Mouse (Mus musculus) lung, adult 18-20 months (tissue): ENCODE measurements around the gene Slc38a10.

ENCODE experiments used
- DNase-seq, 2 experiments: peaks; one replicate each; pipeline ENCODE4 v3.0.0; 2022; ENCODE audit warnings: mixed read lengths in 2 of 2

The Slc38a10 gene

DNA sequence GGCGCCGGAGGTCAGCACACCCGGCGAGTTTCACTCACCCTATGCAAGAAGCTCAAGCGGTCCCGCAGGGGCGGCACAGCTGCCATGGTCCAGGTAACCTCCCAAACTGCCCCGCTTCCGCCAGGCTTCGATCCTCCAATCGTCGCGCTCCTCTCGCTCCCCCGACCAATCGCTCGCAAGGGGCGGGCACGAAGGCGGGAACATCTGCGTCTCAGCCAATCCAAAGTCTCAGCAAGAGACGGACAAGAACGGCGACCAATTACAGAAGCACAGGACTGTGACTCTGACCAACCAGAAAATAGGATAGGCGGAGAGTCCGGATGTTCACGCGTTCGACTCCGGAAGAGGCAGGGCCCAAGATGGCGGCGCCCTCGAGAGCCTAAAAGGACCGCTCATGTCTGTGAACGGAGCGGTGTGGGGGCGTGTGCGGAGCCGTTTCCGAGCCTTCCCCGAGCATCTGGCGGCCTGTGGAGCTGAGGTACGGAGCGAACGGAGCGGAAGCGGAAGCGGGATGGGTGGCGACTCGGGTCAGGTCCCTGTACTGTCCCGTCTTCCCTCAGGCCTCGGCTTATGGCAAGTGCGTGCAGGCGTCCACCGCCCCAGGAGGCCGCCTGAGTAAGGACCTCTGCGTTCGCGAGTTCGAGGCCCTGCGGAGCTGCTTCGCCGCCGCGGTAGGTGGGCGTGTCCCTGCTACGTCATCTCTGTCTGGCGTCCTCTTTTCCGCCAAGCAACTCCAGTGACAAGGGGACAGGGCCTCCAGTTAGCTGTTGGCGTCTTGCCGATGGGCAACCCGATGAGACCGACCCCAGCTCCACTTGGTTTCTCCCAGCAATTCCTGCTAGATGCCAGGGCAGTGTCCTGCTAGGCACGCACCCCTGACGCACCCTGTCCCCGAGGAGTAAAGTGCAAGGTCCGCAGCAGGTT is 52.3 kb downstream of the Slc38a10 start, which contains the start of the genes Tepsin and Ndufaf8:
Tepsin (minus strand) TSS at position 144 of the 924 bp plus-strand sequence.
Ndufaf8 (plus strand) TSS at position 341 of the 924 bp plus-strand sequence.
- DNase-seq = peak; percentile 98 to 99

DNA sequence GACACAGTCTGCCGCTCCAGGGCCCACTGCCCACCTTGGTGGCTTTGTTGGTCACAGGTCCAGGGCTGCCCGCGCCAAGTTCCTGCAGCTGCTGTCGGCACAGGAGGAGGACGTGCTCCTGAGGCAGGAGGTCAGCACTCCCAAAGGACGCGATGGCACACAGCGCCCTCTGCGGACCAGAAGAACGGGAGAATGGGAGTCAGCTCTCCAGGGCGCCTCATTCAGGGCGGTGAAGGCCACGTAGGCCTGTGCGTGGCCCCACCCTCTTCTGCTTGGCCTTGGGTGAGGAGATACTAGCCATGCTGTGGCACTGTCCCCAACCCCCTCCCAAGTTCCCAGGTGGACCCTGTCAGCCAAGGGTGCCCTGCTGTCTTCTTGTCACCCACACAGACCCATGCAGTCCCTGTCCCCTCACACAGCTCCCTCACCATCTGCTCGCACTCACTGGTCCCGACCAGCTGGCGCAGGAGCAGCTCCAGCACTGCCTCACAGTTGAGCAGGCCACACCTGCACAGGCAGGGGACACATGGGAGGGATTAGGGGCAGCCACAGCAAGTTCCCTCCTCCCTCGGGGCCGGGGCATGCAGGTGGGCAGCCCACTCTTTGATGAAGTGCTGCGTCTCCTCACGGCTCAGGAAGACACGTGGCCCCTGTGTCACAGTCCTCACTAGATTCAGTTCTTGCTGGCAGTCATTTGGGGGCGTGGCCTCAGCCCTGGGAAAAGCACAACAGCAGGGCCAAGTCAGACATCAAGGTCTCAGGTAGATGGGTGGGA is 58.1 kb downstream of the Slc38a10 start:
- no peak for DNase-seq

DNA sequence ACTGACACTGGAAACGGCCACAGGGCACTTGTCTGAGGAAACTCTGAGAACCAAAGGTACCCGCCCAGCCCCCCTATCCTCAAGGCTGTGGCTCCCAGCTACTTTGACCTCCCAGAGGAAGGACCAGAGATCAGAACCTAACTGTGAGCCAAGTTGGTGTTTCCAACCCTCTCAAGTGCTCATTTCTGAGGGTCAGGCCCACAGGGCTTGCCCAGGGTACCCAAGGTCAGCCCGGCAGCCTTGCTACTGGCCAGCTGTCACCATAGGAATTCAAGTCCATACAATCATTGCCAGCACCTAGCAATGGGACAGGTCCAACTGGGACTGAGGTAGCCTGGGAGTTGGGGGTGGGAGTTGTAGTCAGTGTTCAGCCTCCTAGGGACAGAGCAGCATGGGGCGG is 60.5 kb downstream of the Slc38a10 start:
- no peak for DNase-seq

DNA sequence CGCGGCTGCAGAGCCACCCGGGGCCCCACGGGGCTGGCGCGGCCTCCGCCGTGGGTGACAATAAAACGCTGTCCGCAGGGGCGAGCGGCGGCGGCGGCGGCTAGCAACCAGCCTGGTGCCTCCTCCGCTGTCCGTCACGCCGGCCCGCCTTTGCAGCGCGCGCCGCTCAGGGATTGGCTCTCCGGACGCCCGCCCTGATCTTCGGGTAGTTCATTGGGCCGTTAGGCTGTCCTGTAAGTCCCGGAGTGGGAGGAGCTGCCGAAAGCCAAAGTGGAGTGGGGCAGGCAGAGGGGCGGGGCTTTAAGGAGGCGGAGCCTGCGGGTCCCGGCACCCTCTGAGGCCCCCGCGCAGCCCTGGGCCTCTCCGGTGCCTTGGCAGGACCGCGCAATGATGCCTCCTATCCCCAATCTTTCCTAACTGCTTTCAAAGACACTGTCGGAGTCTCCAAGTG is 64.4 kb downstream of the Slc38a10 start, which contains the start of gene Cep131:
Cep131 (minus strand) TSS at position 126 of the 451 bp plus-strand sequence.
- DNase-seq = peak; percentile 98 to 99

DNA sequence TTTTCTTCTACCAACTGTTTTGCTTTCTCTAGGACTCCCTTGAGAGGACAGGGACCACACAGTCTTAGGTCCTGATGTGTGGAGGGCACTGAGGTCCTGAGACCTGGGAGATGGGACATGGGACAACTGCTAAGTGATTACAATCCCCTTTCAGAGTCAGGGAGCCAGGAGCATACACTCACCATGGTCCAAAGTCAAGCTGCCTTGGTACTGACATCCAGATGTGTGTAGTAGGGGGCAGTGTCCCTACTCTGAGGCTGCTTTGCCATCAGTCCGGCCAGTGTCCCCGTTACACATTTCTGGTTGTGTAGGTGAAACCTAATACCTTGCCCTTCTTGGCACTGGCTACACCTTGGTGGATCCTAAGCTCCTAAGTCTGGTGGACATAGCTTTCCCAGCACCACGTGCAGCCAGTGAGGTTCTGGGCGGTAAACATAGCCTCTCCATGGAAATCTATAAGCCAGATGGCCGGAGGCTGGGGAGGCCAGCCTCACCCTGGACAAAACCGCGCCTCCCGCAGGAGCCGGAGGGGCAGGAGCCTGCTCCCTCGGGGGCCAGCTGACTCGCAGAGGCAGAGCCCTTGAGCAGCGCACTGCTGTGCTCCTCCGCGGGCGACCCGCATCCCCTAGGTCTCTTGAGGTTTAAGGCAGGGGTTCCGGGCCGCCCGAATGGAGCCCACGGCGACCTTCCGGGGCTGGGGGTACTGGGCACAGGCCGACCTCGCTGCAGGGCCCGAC is 65.1 kb downstream of the Slc38a10 start:
- DNase-seq = peak; percentile 22 to 30

DNA sequence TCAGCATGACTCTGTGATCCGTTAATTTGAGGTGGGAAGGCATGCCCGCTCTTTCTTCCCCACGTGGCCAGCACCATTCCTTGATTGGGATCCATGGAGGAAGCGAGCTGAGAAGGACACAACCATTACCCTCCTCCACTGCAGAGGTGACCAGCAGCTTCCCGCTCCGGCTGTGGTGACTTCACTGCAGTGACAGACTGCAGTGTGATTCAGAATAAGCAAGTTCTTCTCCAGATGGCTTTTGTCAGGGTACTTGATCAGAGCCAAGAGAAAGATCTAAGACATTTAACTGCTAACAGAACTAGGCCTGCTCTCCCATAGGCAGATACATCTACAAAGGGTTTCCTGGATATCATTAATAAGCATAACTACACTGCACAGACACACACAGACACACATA is 70.9 kb downstream of the Slc38a10 start:
- DNase-seq = no peak

DNA sequence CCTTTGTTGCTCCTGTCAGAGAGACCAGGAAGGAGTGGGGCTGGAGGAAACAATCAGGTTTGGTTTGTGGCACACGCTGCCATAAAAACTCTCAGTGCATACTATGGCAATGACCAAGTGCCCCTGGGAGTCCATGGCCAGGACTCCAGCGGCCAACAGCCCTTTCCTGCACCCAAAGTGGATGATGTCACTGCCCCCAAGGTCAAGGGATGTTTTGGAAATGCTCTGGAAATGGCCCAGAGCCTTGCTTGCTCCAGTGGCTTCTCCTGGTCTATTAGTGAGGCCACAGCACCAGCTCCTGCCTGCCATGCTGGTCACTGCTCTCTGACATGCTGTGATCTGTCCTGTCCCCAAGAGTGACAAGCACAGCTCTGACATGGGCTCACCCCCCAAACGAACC is 75.0 kb downstream of the Slc38a10 start:
- DNase-seq = no peak

DNA sequence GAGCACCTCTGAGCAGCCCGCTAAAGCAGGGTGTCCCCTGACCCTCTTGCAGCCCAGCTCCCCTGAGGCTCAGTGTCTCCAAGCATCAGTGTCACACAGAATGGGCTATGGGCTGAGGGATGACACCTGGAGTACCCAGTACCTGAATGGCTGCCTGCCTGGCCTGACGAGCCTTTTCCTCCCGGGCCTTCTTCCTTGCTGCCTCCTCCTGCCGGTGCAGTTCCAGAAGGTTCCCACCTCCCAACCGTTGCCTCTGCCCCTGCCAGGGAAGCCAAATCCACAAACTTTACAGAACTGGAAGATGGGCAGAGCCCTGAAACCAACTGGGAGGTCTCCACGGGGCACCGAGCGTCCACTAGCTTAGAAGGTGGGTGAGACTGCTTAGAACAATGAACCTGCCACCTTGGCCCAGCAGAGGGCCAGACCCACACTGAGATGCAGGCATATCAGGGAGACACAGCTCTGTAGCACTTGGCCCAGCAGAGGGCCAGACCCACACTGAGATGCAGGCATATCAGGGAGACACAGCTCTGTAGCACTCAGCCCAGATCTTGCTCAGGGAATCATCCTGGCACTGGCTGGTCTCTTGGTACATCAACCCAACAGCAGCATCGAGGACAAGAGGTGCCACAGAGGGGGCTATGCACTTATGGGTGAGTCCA is 78.0 kb downstream of the Slc38a10 start:
- DNase-seq = no peak

DNA sequence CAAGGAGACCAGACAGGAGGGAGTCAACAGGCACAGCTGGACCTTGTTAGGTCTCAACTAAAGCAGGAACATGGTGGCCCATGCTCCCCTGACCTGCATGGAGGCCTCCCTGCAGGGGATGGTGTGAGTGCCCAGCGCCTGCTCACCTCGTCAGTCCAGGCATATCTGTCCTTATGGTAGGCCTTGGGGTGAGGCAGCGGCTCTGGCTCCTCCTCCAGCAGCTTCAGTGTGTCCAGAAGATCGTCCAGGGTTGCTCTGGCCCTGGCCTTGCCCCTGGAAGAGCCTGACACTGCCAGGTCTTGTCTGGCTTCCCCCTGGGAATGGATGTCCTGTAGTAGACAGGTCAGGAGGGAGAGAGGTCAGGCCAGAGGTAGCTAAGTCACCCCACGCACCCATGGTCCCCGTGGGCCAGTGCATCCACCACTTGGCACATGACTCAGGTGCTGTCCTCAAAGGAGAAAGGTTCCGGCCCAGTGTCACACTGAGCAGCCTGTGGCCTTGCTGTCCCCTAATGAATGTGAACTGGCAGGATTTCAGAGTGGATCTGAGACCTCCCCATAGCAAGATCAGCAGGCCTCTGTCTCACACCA is 79.3 kb downstream of the Slc38a10 start:
- no peak for DNase-seq

DNA sequence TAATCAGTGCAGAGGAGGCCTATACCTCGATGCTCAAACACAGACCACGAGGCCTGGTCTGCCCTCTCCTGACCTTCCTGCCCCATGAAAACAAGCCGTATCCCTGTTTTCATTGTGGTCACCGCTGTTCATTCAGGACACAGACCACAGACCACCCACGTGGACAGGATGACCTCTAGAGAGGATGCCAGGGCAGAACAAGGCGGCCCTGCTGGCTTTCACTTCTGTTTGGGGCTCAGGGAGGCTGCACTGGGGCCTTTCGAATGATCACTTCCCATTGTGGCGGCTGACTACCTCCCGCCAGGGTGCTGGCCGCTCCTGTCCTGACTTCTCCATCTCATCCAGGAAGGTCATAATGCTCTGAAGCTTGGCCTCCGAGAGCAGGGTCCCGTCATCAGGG is 80.1 kb downstream of the Slc38a10 start:
- no peak for DNase-seq

DNA sequence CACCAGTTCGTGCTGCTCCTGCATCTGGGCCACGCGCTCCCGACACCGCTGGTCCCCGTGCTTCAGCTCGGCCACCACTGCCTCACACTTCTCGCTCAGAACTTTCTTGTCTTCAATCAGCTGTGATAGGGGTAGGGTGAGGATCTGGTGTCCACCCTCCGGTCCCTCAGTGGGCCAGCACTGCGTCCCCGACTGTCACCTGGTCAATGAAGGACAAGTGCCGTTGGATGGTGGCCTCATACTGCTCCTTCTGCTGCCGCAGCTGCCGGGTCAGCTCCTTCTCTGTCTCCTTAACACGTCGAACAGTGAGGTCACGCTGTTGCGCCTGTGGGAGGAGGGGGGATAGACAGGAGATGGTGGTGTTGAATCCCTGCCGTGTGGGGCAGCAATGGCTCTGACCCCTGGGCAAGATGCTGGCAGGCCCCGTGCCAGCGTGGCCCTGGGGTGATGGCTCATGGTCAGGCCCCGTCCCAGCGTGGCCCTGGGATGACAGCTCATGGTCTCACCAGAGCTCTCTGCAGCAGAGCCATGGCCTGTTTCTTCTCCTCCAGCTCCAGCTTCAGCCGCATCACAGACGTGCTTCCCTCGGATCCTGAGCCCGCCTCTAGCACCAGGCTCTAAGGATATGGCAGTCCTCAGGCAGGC is 80.7 kb downstream of the Slc38a10 start:
- DNase-seq = no peak

DNA sequence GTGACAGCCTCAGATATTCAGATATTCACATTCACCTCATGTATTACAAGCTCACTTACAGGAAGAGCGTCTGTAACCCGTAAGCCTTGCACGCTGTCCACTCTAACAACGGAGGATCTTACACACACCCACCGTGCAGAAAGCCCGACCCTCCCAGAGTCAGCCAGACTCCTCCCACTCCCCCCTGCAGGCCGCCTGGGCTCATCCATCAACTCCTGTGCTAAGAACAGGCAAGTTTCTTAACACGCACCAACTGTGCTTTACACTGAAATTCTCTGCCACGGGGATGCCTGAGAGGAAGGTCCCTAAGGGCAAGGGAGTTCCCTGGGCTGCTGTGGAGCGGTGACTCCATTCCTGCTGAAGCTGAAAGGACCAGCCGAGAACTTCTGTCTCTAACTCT is 81.9 kb downstream of the Slc38a10 start:
- DNase-seq = no peak

DNA sequence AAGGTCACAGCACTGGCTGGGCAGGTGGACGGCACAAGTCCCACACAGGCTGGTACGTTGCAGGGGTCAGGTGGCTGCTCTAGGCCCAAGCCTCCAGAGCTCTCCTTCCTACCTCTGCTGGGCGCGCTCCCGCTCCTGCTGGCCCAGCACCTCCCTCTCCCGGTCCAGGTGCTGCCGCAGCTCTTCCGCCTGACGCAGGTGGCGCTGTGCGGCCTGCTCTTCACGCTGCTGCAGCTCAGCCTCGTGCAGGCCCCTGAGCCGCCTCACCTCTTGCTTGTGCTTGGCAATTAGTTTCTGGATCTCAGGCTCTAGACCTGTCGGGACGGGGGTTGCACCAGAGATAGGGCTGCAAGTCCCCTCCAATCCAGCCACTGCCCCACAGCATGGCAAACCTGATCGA is 83.3 kb downstream of the Slc38a10 start:
- no peak for DNase-seq

DNA sequence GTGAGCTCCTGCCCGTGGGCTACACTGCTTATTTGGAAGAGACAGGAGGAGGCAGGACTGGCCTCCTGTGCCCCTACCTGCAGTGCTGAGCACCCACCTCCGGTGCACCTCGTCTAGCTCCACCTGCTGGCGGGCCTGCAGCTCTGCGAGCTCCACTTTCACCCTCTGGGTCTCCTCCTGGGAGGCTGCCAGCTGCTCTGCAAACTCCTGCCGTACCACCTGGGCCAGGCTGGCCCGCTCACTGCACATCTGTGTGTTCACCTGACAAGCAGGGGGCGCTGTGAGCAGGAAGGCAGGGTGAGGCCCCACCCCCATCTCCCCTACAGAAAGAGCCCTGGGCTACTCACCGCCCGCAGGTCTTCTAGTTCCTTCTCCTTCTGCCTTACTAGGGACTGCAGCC is 85.9 kb downstream of the Slc38a10 start:
- peak; percentile 36 to 53 for DNase-seq

DNA sequence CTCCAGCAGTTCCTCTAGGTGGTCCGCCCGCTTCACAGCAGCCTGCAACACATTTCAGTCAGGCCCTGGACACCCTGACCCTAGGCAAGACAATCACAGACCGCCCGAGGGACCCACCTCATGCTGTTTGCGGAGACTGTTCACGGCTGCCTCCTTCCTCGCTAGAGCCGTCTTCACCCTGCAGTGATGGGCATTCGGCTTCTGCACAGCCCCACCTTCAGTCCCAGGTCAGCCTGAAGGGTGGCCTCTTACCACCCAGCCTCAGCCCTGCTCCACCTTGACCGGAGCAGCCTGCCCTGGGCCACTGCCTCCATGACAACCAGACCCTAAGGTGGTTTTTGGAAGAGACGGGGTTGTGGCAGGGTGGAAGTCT is 86.5 kb downstream of the Slc38a10 start:
- no peak for DNase-seq

DNA sequence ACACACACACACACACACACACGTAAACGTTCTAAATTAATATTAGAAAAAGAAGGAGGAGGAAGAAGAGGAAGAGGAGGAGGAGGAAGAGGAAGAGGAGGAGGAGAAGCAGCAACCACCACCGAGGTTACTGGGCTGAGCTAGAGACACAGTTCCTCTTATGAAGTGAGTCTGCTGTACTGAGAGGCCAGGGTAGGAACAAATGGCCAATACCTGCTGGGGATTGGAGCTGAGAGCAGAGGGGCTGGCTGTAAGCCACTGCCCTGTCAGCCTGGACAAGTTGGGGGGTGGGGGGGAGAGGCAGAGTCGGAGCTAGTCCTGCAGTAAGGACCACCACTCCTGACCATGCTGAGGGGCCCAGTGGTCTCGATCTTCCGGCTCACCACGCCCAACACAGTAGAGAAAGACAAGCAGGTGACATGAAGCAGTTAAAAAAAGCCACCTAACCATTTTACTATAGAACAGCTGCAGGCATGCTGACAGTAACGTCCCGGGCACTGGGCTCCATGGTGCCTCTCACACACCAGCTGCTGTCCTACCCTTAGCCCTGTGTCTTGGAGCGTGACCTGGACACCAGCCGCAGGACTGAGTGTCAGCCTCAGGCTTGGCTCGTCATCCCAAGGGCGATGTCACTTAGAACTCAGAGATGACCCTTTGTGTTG is 87.0 kb downstream of the Slc38a10 start:
- no peak for DNase-seq

DNA sequence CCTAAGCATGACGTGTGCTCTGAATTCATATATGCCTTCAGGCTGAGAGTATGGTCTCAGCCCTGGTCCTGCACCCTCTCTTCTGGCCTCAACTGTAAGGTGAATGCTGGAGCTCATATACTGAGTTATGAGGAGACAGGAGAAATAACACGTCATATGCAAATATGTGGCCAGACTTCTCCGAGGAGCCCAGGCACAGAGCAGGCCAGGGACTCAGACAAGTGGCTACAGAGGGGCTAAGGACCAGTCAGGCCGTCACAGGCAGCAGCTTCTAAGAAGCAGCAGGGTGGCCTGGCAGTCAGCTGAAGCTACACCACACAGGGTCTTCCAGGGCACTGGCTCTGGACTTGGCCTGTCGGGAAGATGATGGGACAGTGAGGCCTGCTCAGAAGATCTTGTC is 87.8 kb downstream of the Slc38a10 start:
- DNase-seq = no peak

DNA sequence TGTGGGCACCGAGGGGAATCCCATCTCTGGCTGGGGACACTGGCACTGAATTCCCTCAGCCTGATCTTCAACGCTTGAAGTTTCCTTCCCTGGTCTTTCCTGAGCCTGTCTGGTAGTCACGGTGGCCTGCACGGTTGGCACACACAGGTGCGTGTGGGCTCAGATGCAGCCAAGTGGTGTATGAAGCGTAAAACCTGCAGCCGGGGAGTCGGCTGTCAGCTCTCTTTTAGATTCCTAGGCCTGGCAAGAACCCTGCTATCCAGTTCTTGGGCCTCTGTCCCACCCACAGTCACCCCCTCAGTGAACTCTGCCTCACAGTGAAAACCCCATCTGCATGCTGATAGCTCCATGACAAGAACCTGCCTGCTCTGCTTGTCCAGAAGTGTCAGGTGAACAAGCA is 90.5 kb downstream of the Slc38a10 start:
- DNase-seq = no peak

DNA sequence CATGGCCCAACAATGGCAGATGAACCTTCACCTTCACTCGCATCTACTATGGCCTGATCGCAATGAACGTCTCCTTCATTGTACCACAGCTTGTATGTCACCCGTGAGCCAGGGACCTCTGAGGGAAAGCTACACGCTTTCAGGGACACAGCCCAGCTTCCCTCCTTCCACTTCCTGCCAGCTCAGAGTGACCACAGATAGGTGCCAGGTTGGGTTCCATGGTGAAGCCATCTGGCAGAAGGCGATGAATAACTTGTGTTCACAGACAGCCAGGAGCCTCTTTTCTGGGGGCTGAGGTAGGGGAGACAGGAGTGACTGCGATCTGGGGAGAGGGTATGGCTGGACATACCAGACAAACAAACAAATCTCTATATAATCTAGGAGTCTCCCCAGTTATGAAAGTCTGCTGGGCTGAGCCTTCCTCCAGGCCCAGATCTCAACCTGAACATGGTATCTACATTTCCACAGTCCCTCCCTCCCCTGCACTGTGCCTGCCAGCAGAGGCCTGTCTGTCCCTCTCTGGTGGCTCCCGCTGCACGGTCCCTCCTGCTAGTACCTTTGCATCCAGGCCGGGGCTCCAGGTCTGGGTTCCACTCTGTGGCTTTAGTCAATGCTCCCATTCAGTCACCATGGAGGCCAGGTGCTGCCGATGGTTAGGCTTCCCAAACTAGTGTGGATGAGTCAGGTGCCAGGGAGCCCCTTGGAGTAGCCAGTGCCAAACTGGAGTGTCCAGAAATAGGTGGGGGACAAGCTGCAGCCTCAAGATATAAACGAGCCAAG is 95.0 kb downstream of the Slc38a10 start:
- DNase-seq = no peak
